Comparison of ENCODE assay signal across 31 mouse cellular contexts in the genomic region with DNA sequence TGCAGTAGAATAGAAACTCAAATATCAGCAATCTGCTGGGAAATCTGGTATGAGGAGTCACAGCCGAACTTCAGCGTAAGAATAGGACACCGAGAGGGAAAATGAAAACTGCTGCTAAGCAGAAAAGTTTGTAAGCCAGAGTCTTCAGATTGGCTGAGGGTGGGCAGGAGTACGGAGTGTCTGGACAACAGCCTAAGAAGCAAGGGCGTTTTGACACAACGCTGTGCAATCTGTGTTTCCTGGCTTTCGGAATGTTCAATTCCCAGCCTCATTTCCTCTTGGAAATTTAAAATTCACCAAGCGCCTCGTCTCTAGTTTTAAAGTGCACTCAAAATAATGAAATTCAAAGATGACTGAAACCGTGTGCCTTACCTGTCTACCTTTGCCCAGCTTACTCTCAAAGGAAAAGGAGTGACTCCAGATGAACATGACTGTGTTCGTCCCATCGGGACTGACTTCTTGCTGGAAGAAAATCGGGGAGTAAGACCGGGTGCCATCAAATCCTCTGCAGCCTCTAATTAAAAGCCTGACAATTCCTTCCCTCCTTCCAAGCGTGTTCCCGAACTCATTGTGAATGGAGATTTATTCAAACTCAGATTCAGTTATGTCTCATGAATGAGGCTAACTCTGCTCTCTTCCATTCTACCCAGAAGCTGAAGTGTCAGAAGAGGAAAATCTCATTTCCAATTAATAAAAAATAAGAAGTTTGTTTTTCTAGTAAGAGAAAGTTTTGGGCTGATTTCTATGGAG.
DNase-seq lines count a peak whose midpoint lies in the region; ATAC-seq lines count a peak whose summit lies in the region.
"Had no signal": no experiment of that assay in that cellular context is flagged by ENCODE, and none has a peak within 500 bp of the region (broad histone marks: within the 10 kb centered on the region; RNA-seq: fewer than 3 reads in every experiment).

No protein-coding gene starts in this region.

- H3K27ac ChIP-seq in forebrain, embryonic 15.5 days (replicated peaks) = peak overlapping the region; percentile 50
- H3K27ac ChIP-seq in forebrain, embryonic 10.5 days = no peak overlapping the region
- 0 out of 2 replicates have a peak overlapping the region, but pooled peaks have one; percentile 11 for H3K27ac ChIP-seq in forebrain, embryonic 16.5 days (ENCODE audit: low read length)
- no peak overlapping the region for H3K27ac ChIP-seq in intestine, embryonic 16.5 days (ENCODE audit: low read length)
- H3K27ac ChIP-seq: gastrocnemius, adult 2 months; hindbrain, embryonic 12.5 days; hindbrain, postnatal 0 days; intestine, embryonic 15.5 days; kidney, postnatal 0 days; limb, embryonic 10.5 days; limb, embryonic 15.5 days; liver, embryonic 13.5 days; macrophage had no signal

- WGBS in forebrain, embryonic 15.5 days = 53% methylated on average over 16 of the region's 16 CpGs
- 89% methylated on average over 16 of the region's 16 CpGs for WGBS in forebrain, embryonic 10.5 days
- 49% methylated on average over 16 of the region's 16 CpGs for WGBS in forebrain, embryonic 16.5 days
- 89% methylated on average over 16 of the region's 16 CpGs for WGBS in intestine, embryonic 16.5 days

- H3K27me3 ChIP-seq in forebrain, embryonic 15.5 days = no peaks in the 10 kb centered on the region
- no peaks in the 10 kb centered on the region for H3K27me3 ChIP-seq in forebrain, embryonic 10.5 days (ENCODE audit: poor library complexity, severe bottlenecking)
- no peaks in the 10 kb centered on the region for H3K27me3 ChIP-seq in forebrain, embryonic 16.5 days (replicated peaks; ENCODE audit: control insufficient read depth, insufficient read depth, low read length)
- no peaks in the 10 kb centered on the region for H3K27me3 ChIP-seq in intestine, embryonic 16.5 days (replicated peaks; ENCODE audit: control insufficient read depth, insufficient read depth, low read length)
- H3K27me3 ChIP-seq: hindbrain, embryonic 12.5 days; intestine, embryonic 15.5 days; limb, embryonic 15.5 days; liver, embryonic 13.5 days had no signal

- H3K4me1 ChIP-seq in forebrain, embryonic 15.5 days = peaks cover 6% of the 10 kb centered on the region; the same call in 1 of the 2 replicates
- no peaks in the 10 kb centered on the region for H3K4me1 ChIP-seq in forebrain, embryonic 10.5 days
- H3K4me1 ChIP-seq in forebrain, embryonic 16.5 days (replicated peaks; ENCODE audit: control insufficient read depth, insufficient read depth, low read length) = peaks cover 3% of the 10 kb centered on the region; the same call in 1 of the 2 replicates
- no peaks in the 10 kb centered on the region for H3K4me1 ChIP-seq in intestine, embryonic 16.5 days (ENCODE audit: control insufficient read depth, insufficient read depth, low read length)
- H3K4me1 ChIP-seq: hindbrain, embryonic 12.5 days; intestine, embryonic 15.5 days; limb, embryonic 10.5 days; limb, embryonic 15.5 days; liver, embryonic 13.5 days had no signal

- H3K9me3 ChIP-seq in forebrain, embryonic 15.5 days = no peaks in the 10 kb centered on the region
- H3K9me3 ChIP-seq in forebrain, embryonic 10.5 days = no peaks in the 10 kb centered on the region
- H3K9me3 ChIP-seq in forebrain, embryonic 16.5 days (ENCODE audit: control insufficient read depth, low read length) = no peaks in the 10 kb centered on the region
- H3K9me3 ChIP-seq in intestine, embryonic 16.5 days (ENCODE audit: control insufficient read depth, low read length) = no peaks in the 10 kb centered on the region
- H3K9me3 ChIP-seq: hindbrain, embryonic 12.5 days; intestine, embryonic 15.5 days; limb, embryonic 10.5 days; limb, embryonic 15.5 days; liver, embryonic 13.5 days had no signal

- no peak overlapping the region for H3K9ac ChIP-seq in forebrain, embryonic 15.5 days (replicated peaks)
- no peak overlapping the region for H3K9ac ChIP-seq in forebrain, embryonic 16.5 days (replicated peaks; ENCODE audit: low read depth, low read length)
- H3K9ac ChIP-seq in intestine, embryonic 16.5 days (ENCODE audit: low read depth, low read length) = no peak overlapping the region
- H3K9ac ChIP-seq: hindbrain, embryonic 12.5 days; intestine, embryonic 15.5 days; limb, embryonic 15.5 days; liver, embryonic 13.5 days had no signal

- no peak for DNase-seq in forebrain, embryonic 10.5 days (ENCODE audit: extremely low spot score, low spot score)
- peak; percentile 8 to 22 for DNase-seq in left cerebral cortex, adult 18-20 months (ENCODE audit: low spot score in 2 of 2)
- no peak for DNase-seq in left cerebral cortex, postnatal 4 days
- peak; percentile 42 for DNase-seq in Muller cell, postnatal 12 days (ENCODE audit: inconsistent ontology term)
- DNase-seq in kidney, postnatal 14 days = no peak
- DNase-seq: adrenal gland, postnatal 25 days; cerebellum, adult 2 months; cerebellum, postnatal 14 days; gastrocnemius, adult 2 months; gastrocnemius, postnatal 36 days; heart, adult 18-20 months; heart, postnatal 36 days; kidney, adult 8-10 months; liver, embryonic 13.5 days; lung, adult 18-20 months; retina, postnatal 1 day; thymus, adult 2 months; thymus, postnatal 36 days had no signal

- H3K36me3 ChIP-seq in forebrain, embryonic 15.5 days = no peaks in the 10 kb centered on the region
- no peaks in the 10 kb centered on the region for H3K36me3 ChIP-seq in forebrain, embryonic 10.5 days (replicated peaks)
- no peaks in the 10 kb centered on the region for H3K36me3 ChIP-seq in forebrain, embryonic 16.5 days (ENCODE audit: control insufficient read depth, insufficient read depth)
- H3K36me3 ChIP-seq in intestine, embryonic 16.5 days (ENCODE audit: control insufficient read depth, insufficient read depth, low read length) = no peaks in the 10 kb centered on the region
- H3K36me3 ChIP-seq: hindbrain, embryonic 12.5 days; intestine, embryonic 15.5 days; limb, embryonic 10.5 days; limb, embryonic 15.5 days; liver, embryonic 13.5 days had no signal

- intact Hi-C loops in left cerebral cortex, postnatal 4 days (cut with DNase I) = no loop called here

- no peak overlapping the region for H3K4me3 ChIP-seq in forebrain, embryonic 15.5 days
- H3K4me3 ChIP-seq in forebrain, embryonic 10.5 days = no peak overlapping the region
- H3K4me3 ChIP-seq in forebrain, embryonic 16.5 days (replicated peaks; ENCODE audit: low read length) = peak overlapping the region; percentile 8
- H3K4me3 ChIP-seq in intestine, embryonic 16.5 days (ENCODE audit: low read length) = no peak overlapping the region
- H3K4me3 ChIP-seq: erythroblast, embryonic 14.5 days; gastrocnemius, adult 2 months; hindbrain, embryonic 12.5 days; intestine, embryonic 15.5 days; limb, embryonic 10.5 days; limb, embryonic 15.5 days; liver, embryonic 13.5 days had no signal

- peak overlapping the region; percentile 29 for H3K4me2 ChIP-seq in forebrain, embryonic 15.5 days (replicated peaks)
- peak overlapping the region; percentile 41 for H3K4me2 ChIP-seq in forebrain, embryonic 16.5 days (ENCODE audit: low read length)
- H3K4me2 ChIP-seq in intestine, embryonic 16.5 days (ENCODE audit: low read depth, low read length) = no peak overlapping the region
- H3K4me2 ChIP-seq: heart, embryonic 11.5 days; hindbrain, embryonic 12.5 days; intestine, embryonic 15.5 days; limb, embryonic 15.5 days; liver, embryonic 13.5 days had no signal

- peak; percentile 64; the same call in 1 of the 2 replicates for ATAC-seq in forebrain, embryonic 15.5 days (replicated peaks)
- peak; percentile 81 for ATAC-seq in forebrain, embryonic 16.5 days
- ATAC-seq in intestine, embryonic 16.5 days = no peak
- ATAC-seq: hindbrain, postnatal 0 days; intestine, embryonic 15.5 days; lung, postnatal 0 days had no signal

Comparison
In these comparisons a context has a peak if more than half of its experiments do, and no peak if none do; other contexts are left out.
1. H3K27ac ChIP-seq: peak in forebrain, embryonic 15.5 days (single experiment) and forebrain, embryonic 16.5 days (single experiment); none in forebrain, embryonic 10.5 days (single experiment) and intestine, embryonic 16.5 days (single experiment).
2. DNase-seq: peak in left cerebral cortex, adult 18-20 months (2 of 2) and Muller cell, postnatal 12 days (single experiment); none in forebrain, embryonic 10.5 days (single experiment), left cerebral cortex, postnatal 4 days (single experiment) and kidney, postnatal 14 days (single experiment).